Mouse (Mus musculus) heart, embryonic 12.5 days (tissue): ENCODE results near the gene 2810408A11Rik. TPM values are rescaled to one million over a fixed set of nuclear protein-coding genes. Genes with fewer than 3 reads are reported as not detected.

Source experiments
- ATAC-seq: fragments of 200-750 bp; cut with Nextera tagmentation; 2 replicates; pipeline ENCODE4 v1.8.0; 2017; ENCODE audit warnings: moderate TSS enrichment, moderate library complexity; ENCODE audit not compliant: insufficient number of reproducible peaks, low FRiP score
- H3K27ac ChIP-seq: fragments of 300-500 bp; sonication (generic); 2 replicates; pipeline ENCODE4 v1.5.1; 2016; ENCODE audit warnings: mild to moderate bottlenecking, moderate library complexity; ENCODE audit not compliant: poor library complexity, severe bottlenecking
- H3K27me3 ChIP-seq: fragments of 300-500 bp; sonication (generic); replicated peaks from 2 replicates; pipeline ENCODE4 v1.6.1; 2016; ENCODE audit warnings: mild to moderate bottlenecking, moderate library complexity
- H3K36me3 ChIP-seq: fragments of 300-500 bp; sonication (generic); 2 replicates; pipeline ENCODE4 v1.6.1; 2016; ENCODE audit warnings: mild to moderate bottlenecking, moderate library complexity
- H3K4me1 ChIP-seq: fragments of 300-500 bp; sonication (generic); replicated peaks from 2 replicates; pipeline ENCODE4 v1.6.1; 2016; ENCODE audit warnings: mild to moderate bottlenecking
- H3K4me2 ChIP-seq: fragments of 300-500 bp; sonication (generic); 2 replicates; pipeline ENCODE4 v1.6.1; 2016; ENCODE audit warnings: mild to moderate bottlenecking, moderate library complexity
- H3K4me3 ChIP-seq: fragments of 300-500 bp; sonication (generic); 2 replicates; pipeline ENCODE4 v1.5.1; 2016; ENCODE audit warnings: mild to moderate bottlenecking
- H3K9ac ChIP-seq: fragments of 300-500 bp; sonication (generic); 2 replicates; pipeline ENCODE4 v1.6.1; 2016; ENCODE audit warnings: mild to moderate bottlenecking, moderate library complexity
- H3K9me3 ChIP-seq: fragments of 300-500 bp; sonication (generic); replicated peaks from 2 replicates; pipeline ENCODE4 v1.6.1; 2016; ENCODE audit warnings: mild to moderate bottlenecking, moderate library complexity
- WGBS: fragments of 180-500 bp; shearing (Covaris S2); methylation state at CpG from one replicate; pipeline ENCODE4 v1.1.7; 2016; 5-methylcytosine and 5-hydroxymethylcytosine counted together
- polyA plus RNA-seq: library from polyadenylated mRNA; unstranded; fragments of >200 nt; fragmentation: Nextera tagmentation; extraction: Ambion mirVana; gene quantifications from 2 replicates; pipeline ENCODE4 v1.2.1, GENCODE M21; 2016

Gene 2810408A11Rik
- polyA plus RNA-seq, 1 experiment from 2014 or later = 4.7 TPM

GRCm38 (mm10) chr11:69878952-69879351 is 21.8 kb downstream of the 2810408A11Rik start:
- H3K9me3 ChIP-seq = no peaks in the 10 kb centered on the region
- 72% methylated on average over 6 of the region's 6 CpGs for WGBS
- H3K4me1 ChIP-seq = peaks cover 50% of the 10 kb centered on the region
- H3K27ac ChIP-seq = no peak overlapping the region
- no peaks in the 10 kb centered on the region for H3K36me3 ChIP-seq
- peak overlapping the region; percentile 58 for H3K4me3 ChIP-seq
- no peaks in the 10 kb centered on the region for H3K27me3 ChIP-seq
- ATAC-seq = no peak
- peak overlapping the region; percentile 85 for H3K4me2 ChIP-seq
- peak overlapping the region; percentile 75 for H3K9ac ChIP-seq

GRCm38 (mm10) chr11:69878399-69878798 is 22.4 kb downstream of the 2810408A11Rik start:
- Histone ChIP-seq H3K4me2 (peak overlapping the region; percentile 85; the same call in 1 of the 2 replicates), H3K4me3 (no peak overlapping the region), H3K27me3 (no peaks in the 10 kb centered on the region), H3K27ac (no peak overlapping the region), H3K4me1 (peaks cover 45% of the 10 kb centered on the region), H3K9ac (no peak overlapping the region; the same call in 1 of the 2 replicates), H3K9me3 (no peaks in the 10 kb centered on the region), H3K36me3 (no peaks in the 10 kb centered on the region)
- WGBS = 84% methylated on average over 3 of the region's 3 CpGs
- no peak for ATAC-seq

GRCm38 (mm10) chr11:69877878-69878277 is 22.9 kb downstream of the 2810408A11Rik start, which contains the start of gene Tmem95:
TSS of gene Tmem95 (minus strand) at chr11:69878018.
- 0 out of 2 replicates have a peak within 1 kb of the TSS, but pooled peaks have one; percentile 1 for H3K4me3 ChIP-seq
- WGBS = 86% methylated on average over 11 of the region's 11 CpGs
- H3K27ac ChIP-seq = peak within 1 kb of the TSS; percentile 58; the same call in 1 of the 2 replicates
- peaks cover 44% of the 10 kb centered on the region for H3K4me1 ChIP-seq
- H3K36me3 ChIP-seq = no peaks in the 10 kb centered on the region
- no peaks in the 10 kb centered on the region for H3K9me3 ChIP-seq
- peak within 1 kb of the TSS; percentile 85 for H3K4me2 ChIP-seq
- H3K9ac ChIP-seq = no peak within 1 kb of the TSS; the same call in 1 of the 2 replicates
- H3K27me3 ChIP-seq = no peaks in the 10 kb centered on the region
- ATAC-seq = no peak

GRCm38 (mm10) chr11:69876867-69877266 is 23.9 kb downstream of the 2810408A11Rik start:
- Histone ChIP-seq H3K9me3 (no peaks in the 10 kb centered on the region), H3K36me3 (no peaks in the 10 kb centered on the region), H3K4me1 (peaks cover 40% of the 10 kb centered on the region), H3K4me2 (peak overlapping the region; percentile 40), H3K4me3 (0 out of 2 replicates have a peak overlapping the region, but pooled peaks have one; percentile 1), H3K9ac (no peak overlapping the region), H3K27ac (peak overlapping the region; percentile 58; the same call in 1 of the 2 replicates), H3K27me3 (no peaks in the 10 kb centered on the region)
- ATAC-seq = no peak
- 2% methylated on average over 12 of the region's 12 CpGs for WGBS

- H3K9ac ChIP-seq = no peak overlapping the region
- H3K9me3 ChIP-seq = no peaks in the 10 kb centered on the region
- peak overlapping the region; percentile 11 for H3K4me2 ChIP-seq
- no peak for ATAC-seq
- peaks cover 35% of the 10 kb centered on the region for H3K4me1 ChIP-seq
- 40% methylated on average over 7 of the region's 7 CpGs for WGBS
- H3K27ac ChIP-seq = peak overlapping the region; percentile 58; the same call in 1 of the 2 replicates
- H3K4me3 ChIP-seq = no peak overlapping the region
- H3K36me3 ChIP-seq = no peaks in the 10 kb centered on the region
- no peaks in the 10 kb centered on the region for H3K27me3 ChIP-seq
These were observed 24.6 kb downstream of the 2810408A11Rik start for GRCm38 (mm10) chr11:69876186-69876585.

- no peaks in the 10 kb centered on the region for H3K9me3 ChIP-seq
- no peak overlapping the region for H3K4me2 ChIP-seq
- H3K4me3 ChIP-seq = no peak overlapping the region
- peaks cover 13% of the 10 kb centered on the region; the same call in 1 of the 2 replicates for H3K4me1 ChIP-seq
- no peaks in the 10 kb centered on the region for H3K36me3 ChIP-seq
- no peaks in the 10 kb centered on the region; the same call in 1 of the 2 replicates for H3K27me3 ChIP-seq
- no peak overlapping the region for H3K27ac ChIP-seq
- no peak for ATAC-seq
- no peak overlapping the region for H3K9ac ChIP-seq
- 72% methylated on average over 4 of the region's 4 CpGs for WGBS
These were observed 28.3 kb downstream of the 2810408A11Rik start for GRCm38 (mm10) chr11:69872451-69872850.

- WGBS = 83% methylated on average over 7 of the region's 7 CpGs
- Histone ChIP-seq H3K27me3 (no peaks in the 10 kb centered on the region; the same call in 1 of the 2 replicates), H3K4me2 (no peak overlapping the region), H3K4me1 (peaks cover 8% of the 10 kb centered on the region; the same call in 1 of the 2 replicates), H3K27ac (no peak overlapping the region), H3K36me3 (no peaks in the 10 kb centered on the region), H3K9me3 (no peaks in the 10 kb centered on the region), H3K9ac (no peak overlapping the region), H3K4me3 (no peak overlapping the region)
- no peak for ATAC-seq
These were observed 29.0 kb downstream of the 2810408A11Rik start for GRCm38 (mm10) chr11:69871822-69872221.

GRCm38 (mm10) chr11:69870289-69871069 is 30.3 kb downstream of the 2810408A11Rik start:
- H3K27me3 ChIP-seq = no peaks in the 10 kb centered on the region; the same call in 1 of the 2 replicates
- 84% methylated on average over 2 of the region's 2 CpGs for WGBS
- no peak overlapping the region for H3K4me2 ChIP-seq
- ATAC-seq = no peak
- no peaks in the 10 kb centered on the region for H3K9me3 ChIP-seq
- no peaks in the 10 kb centered on the region for H3K36me3 ChIP-seq
- no peaks in the 10 kb centered on the region for H3K4me1 ChIP-seq
- H3K9ac ChIP-seq = no peak overlapping the region
- no peak overlapping the region for H3K4me3 ChIP-seq
- no peak overlapping the region for H3K27ac ChIP-seq

GRCm38 (mm10) chr11:69867335-69867734 is 33.5 kb downstream of the 2810408A11Rik start:
- Histone ChIP-seq H3K27me3 (no peaks in the 10 kb centered on the region; the same call in 1 of the 2 replicates), H3K27ac (no peak overlapping the region), H3K4me1 (peaks cover 6% of the 10 kb centered on the region), H3K36me3 (no peaks in the 10 kb centered on the region), H3K9me3 (no peaks in the 10 kb centered on the region), H3K4me2 (no peak overlapping the region), H3K9ac (no peak overlapping the region), H3K4me3 (no peak overlapping the region)
- 42% methylated on average over 9 of the region's 9 CpGs for WGBS
- 0 out of 2 replicates have a peak, but pooled peaks have one; percentile 15 for ATAC-seq

GRCm38 (mm10) chr11:69865561-69865960 is 35.2 kb downstream of the 2810408A11Rik start:
- Histone ChIP-seq H3K4me3 (no peak overlapping the region), H3K9ac (no peak overlapping the region), H3K27ac (no peak overlapping the region), H3K27me3 (no peaks in the 10 kb centered on the region; the same call in 1 of the 2 replicates), H3K4me2 (no peak overlapping the region), H3K4me1 (peaks cover 6% of the 10 kb centered on the region), H3K9me3 (no peaks in the 10 kb centered on the region), H3K36me3 (no peaks in the 10 kb centered on the region)
- no peak for ATAC-seq
- 88% methylated on average over 9 of the region's 9 CpGs for WGBS

- Histone ChIP-seq H3K4me2 (peak overlapping the region; percentile 33; the same call in 1 of the 2 replicates), H3K9ac (no peak overlapping the region), H3K4me3 (no peak overlapping the region), H3K4me1 (peaks cover 6% of the 10 kb centered on the region), H3K27ac (peak overlapping the region; percentile 66), H3K36me3 (no peaks in the 10 kb centered on the region), H3K9me3 (no peaks in the 10 kb centered on the region), H3K27me3 (peaks cover 8% of the 10 kb centered on the region)
- ATAC-seq = no peak
- 50% methylated on average over 8 of the region's 8 CpGs for WGBS
These were observed 36.5 kb downstream of the 2810408A11Rik start for GRCm38 (mm10) chr11:69864138-69864860.
